Comparison of ENCODE assay signal across 23 mouse cellular contexts in the genomic region with DNA sequence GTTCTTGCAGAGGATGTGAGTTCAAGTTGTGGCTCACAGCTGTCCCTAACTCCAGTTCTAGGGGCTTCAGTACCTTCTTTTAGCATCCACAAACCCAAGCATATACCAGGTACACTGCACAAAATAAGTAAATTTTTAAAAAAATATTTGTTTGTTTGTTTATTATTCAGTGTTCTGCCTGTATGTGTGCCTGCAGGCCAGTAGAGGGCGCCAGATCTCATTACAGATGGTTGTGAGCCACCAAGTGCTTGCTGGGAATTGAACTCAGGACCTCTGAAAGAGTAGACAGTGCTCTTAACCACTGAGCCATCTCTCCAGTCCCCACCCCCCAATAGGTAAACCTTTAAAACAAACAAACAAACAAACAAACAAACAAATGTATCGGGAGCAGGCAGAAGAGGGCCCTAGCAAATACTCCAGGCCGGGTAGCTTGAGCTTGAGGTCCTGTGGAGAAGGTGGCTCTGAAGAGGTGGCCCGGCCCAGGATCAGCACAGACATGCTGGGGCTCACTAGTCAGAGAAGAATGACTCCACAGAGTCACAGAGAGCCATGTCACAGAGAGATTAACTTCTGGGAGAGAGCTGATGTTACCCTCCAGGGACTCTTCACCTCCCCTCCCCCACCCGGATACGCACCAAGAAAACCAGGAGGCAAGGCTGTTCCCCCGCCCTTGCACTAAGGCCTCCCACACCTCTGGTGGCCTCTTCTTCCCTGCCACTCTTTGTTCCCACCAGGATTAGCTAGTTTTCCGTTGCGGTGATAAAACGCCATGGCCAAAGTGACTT.
DNase-seq lines count a peak whose midpoint lies in the region; ATAC-seq and TF ChIP-seq lines count a peak whose summit lies in the region.
"Had no signal": no experiment of that assay in that cellular context is flagged by ENCODE, and none has a peak within 500 bp of the region (broad histone marks: within the 10 kb centered on the region; RNA-seq: fewer than 3 reads in every experiment).

No protein-coding gene starts in this region.

- TF ChIP-seq POLR2A in cerebellum, adult 2 months (IDR thresholded peaks at IDR 0.05; ENCODE audit: borderline replicate concordance, insufficient read depth, low read length): no peak

- no peak overlapping the region for H3K27ac ChIP-seq in cerebellum, adult 2 months (ENCODE audit: insufficient read depth, low read length)
- H3K27ac ChIP-seq in layer of hippocampus, adult 2 months: no peak overlapping the region
- no peak overlapping the region for H3K27ac ChIP-seq in hindbrain, embryonic 10.5 days
- H3K27ac ChIP-seq: embryonic facial prominence, embryonic 13.5 days; hindbrain, embryonic 15.5 days; midbrain, embryonic 10.5 days had no signal

- H3K27me3 ChIP-seq in cerebellum, adult 2 months (ENCODE audit: control insufficient read depth, insufficient read depth, low read length): no peaks in the 10 kb centered on the region
- H3K27me3 ChIP-seq in hindbrain, embryonic 10.5 days (ENCODE audit: insufficient read depth, poor library complexity, severe bottlenecking): peaks cover 73% of the 10 kb centered on the region
- H3K27me3 ChIP-seq: embryonic facial prominence, embryonic 13.5 days; hindbrain, embryonic 15.5 days had no signal

- 91% methylated on average over 10 of the region's 10 CpGs for WGBS in cerebellum, adult 2 months
- 90% methylated on average over 10 of the region's 10 CpGs for WGBS in hindbrain, embryonic 10.5 days

- H3K9me3 ChIP-seq in hindbrain, embryonic 10.5 days: peaks cover 10% of the 10 kb centered on the region; the same call in 1 of the 2 replicates
- H3K9me3 ChIP-seq: G1E; hindbrain, embryonic 15.5 days; neural tube, embryonic 13.5 days had no signal

- no peak overlapping the region for H3K4me3 ChIP-seq in cerebellum, adult 2 months (replicated peaks; ENCODE audit: insufficient read depth, low read depth, low read length)
- no peak overlapping the region for H3K4me3 ChIP-seq in layer of hippocampus, adult 2 months
- H3K4me3 ChIP-seq in hindbrain, embryonic 10.5 days: no peak overlapping the region
- H3K4me3 ChIP-seq: embryonic facial prominence, embryonic 13.5 days; hindbrain, embryonic 15.5 days; midbrain, embryonic 10.5 days; neural tube, embryonic 13.5 days had no signal

- ATAC-seq in cerebellum, adult (ENCODE audit: insufficient number of reproducible peaks, low FRiP score, low TSS enrichment): no peak
- ATAC-seq: forebrain, postnatal 0 days had no signal

- DNase-seq in cerebellum, adult 2 months: no peak
- DNase-seq in layer of hippocampus, adult 2 months (ENCODE audit: low spot score in 2 of 2): no peak
- DNase-seq in layer of hippocampus, adult 9-11 months: no peak
- peak; percentile 25 to 32 for DNase-seq in B cell, adult 2 months
- peak; percentile 67 for DNase-seq in ZHBTc4 (ENCODE audit: low read depth, low spot score)
- DNase-seq in hindbrain, embryonic 10.5 days (ENCODE audit: low spot score): no peak
- no peak for DNase-seq in cerebellum, adult 9-11 months
- DNase-seq: adrenal gland, adult 8-10 months; cerebellum, adult 8-10 months; forebrain, postnatal 0 days; heart, adult 18-20 months; kidney, adult 18-20 months; layer of hippocampus, postnatal 36 days; lung, adult 18-20 months; lung, postnatal 4 days; right cerebral cortex, postnatal 14 days; thymus, postnatal 36 days had no signal

- H3K4me1 ChIP-seq in cerebellum, adult 2 months (ENCODE audit: control insufficient read depth, insufficient read depth, low read length): no peaks in the 10 kb centered on the region
- peaks cover 59% of the 10 kb centered on the region for H3K4me1 ChIP-seq in hindbrain, embryonic 10.5 days (replicated peaks)

- H3K36me3 ChIP-seq in hindbrain, embryonic 10.5 days: no peaks in the 10 kb centered on the region
- H3K36me3 ChIP-seq: embryonic facial prominence, embryonic 13.5 days; G1E; hindbrain, embryonic 15.5 days; midbrain, embryonic 10.5 days; neural tube, embryonic 13.5 days had no signal

- peak; percentile 16; the same call in 1 of the 2 replicates for TF ChIP-seq CTCF in cerebellum, adult 2 months (IDR thresholded peaks at IDR 0.05; ENCODE audit: borderline replicate concordance, insufficient read depth, low read depth, low read length)
- peak; percentile 65 for TF ChIP-seq CTCF in layer of hippocampus, adult 2 months (conservative IDR thresholded peaks at IDR 0.05)

Comparison
In these comparisons a context has a peak if more than half of its experiments do, and no peak if none do; other contexts are left out.
1. DNase-seq: peak in B cell, adult 2 months (2 of 2) and ZHBTc4 (single experiment); none in cerebellum, adult 2 months (0 of 2), layer of hippocampus, adult 2 months (0 of 2), layer of hippocampus, adult 9-11 months (single experiment), hindbrain, embryonic 10.5 days (single experiment) and cerebellum, adult 9-11 months (single experiment).